Mouse (Mus musculus) stomach, embryonic 16.5 days (tissue): ENCODE results near the gene Tnip3. TPM values are rescaled to one million over a fixed set of nuclear protein-coding genes. Genes with fewer than 3 reads are reported as not detected.

Source experiments
- ATAC-seq: fragments of 200-750 bp; cut with Nextera tagmentation; 2 replicates; pipeline ENCODE4 v1.8.0; 2017; ENCODE audit warnings: moderate number of reproducible peaks, moderate TSS enrichment; ENCODE audit not compliant: insufficient read depth, low FRiP score
- H3K27ac ChIP-seq: fragments of 300-500 bp; sonication (generic); 2 replicates; pipeline ENCODE4 v1.5.1; 2014; ENCODE audit warnings: low read length
- H3K27me3 ChIP-seq: fragments of 300-500 bp; sonication (generic); 2 replicates; pipeline ENCODE4 v1.6.1; 2014; ENCODE audit warnings: low read length, control low read depth, mixed read lengths; ENCODE audit not compliant: control insufficient read depth, insufficient read depth
- H3K36me3 ChIP-seq: fragments of 300-500 bp; sonication (generic); 2 replicates; pipeline ENCODE4 v1.6.1; 2014; ENCODE audit warnings: low read length; ENCODE audit not compliant: control insufficient read depth, insufficient read depth
- H3K4me1 ChIP-seq: fragments of 300-500 bp; sonication (generic); 2 replicates; pipeline ENCODE4 v1.6.1; 2014; ENCODE audit warnings: low read length, control low read depth, mixed read lengths; ENCODE audit not compliant: control insufficient read depth, insufficient read depth
- H3K4me2 ChIP-seq: fragments of 300-500 bp; sonication (generic); 2 replicates; pipeline ENCODE4 v1.6.1; 2014; ENCODE audit warnings: low read depth, low read length, mixed read lengths
- H3K4me3 ChIP-seq: fragments of 300-500 bp; sonication (generic); replicated peaks from 2 replicates; pipeline ENCODE4 v1.5.1; 2014; ENCODE audit warnings: mild to moderate bottlenecking, low read length
- H3K9ac ChIP-seq: fragments of 300-500 bp; sonication (generic); 2 replicates; pipeline ENCODE4 v1.6.1; 2014; ENCODE audit warnings: low read length
- H3K9me3 ChIP-seq: fragments of 300-500 bp; sonication (generic); replicated peaks from 2 replicates; pipeline ENCODE4 v1.6.1; 2016; ENCODE audit warnings: low read length, control low read depth; ENCODE audit not compliant: control insufficient read depth
- WGBS: fragments of 180-500 bp; shearing (Covaris S2); extraction: QIAGEN DNeasy Blood & Tissue Kit; methylation state at CpG from one replicate; pipeline ENCODE4 v1.1.7; 2014; 5-methylcytosine and 5-hydroxymethylcytosine counted together
- polyA plus RNA-seq: library from polyadenylated mRNA; unstranded; fragments of >200 nt; fragmentation: Nextera tagmentation; extraction: Ambion mirVana; gene quantifications from 2 replicates; pipeline ENCODE4 v1.2.1, GENCODE M21; 2015

Tnip3 gene
- 0.11 and 0.22 TPM in 2 replicates for polyA plus RNA-seq

DNA sequence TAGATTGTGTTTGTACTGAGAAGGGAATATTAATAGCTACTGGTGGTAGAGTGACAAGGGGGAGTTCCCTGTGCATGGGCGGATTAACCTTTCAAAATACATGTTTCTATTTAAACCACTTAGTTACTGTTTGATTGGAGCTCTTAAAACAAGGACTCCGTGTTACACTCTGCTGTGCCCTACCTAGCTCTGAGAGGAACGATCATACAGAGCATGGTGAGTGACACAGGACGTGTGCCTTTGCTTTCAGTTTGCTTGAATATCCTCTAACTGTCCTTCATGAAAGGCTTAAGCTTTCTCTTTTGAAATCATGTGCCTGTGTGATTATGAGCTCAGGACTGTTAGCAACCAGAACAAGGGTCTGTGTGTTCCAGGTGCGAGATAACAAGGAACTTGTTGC is at the start of gene Tnip3:
Tnip3 (plus strand) TSS at position 122 of the 400 bp plus-strand sequence.
- Histone ChIP-seq H3K27ac (no peak within 1 kb of the TSS), H3K36me3 (no peaks in the 10 kb centered on the region), H3K27me3 (no peaks in the 10 kb centered on the region), H3K4me3 (no peak within 1 kb of the TSS), H3K4me2 (no peak within 1 kb of the TSS), H3K9me3 (no peaks in the 10 kb centered on the region), H3K4me1 (no peaks in the 10 kb centered on the region), H3K9ac (no peak within 1 kb of the TSS)
- ATAC-seq, result no peak
- 70% methylated on average over 5 of the region's 5 CpGs for WGBS

GRCm38 (mm10) chr6:65498786-65499185 is 26.3 kb upstream of the Tnip3 start:
- no peaks in the 10 kb centered on the region for H3K4me1 ChIP-seq
- no peak overlapping the region for H3K4me2 ChIP-seq
- H3K9ac ChIP-seq, result no peak overlapping the region
- H3K9me3 ChIP-seq, result no peaks in the 10 kb centered on the region
- H3K4me3 ChIP-seq, result no peak overlapping the region
- H3K27me3 ChIP-seq, result no peaks in the 10 kb centered on the region
- H3K27ac ChIP-seq, result no peak overlapping the region
- no peak for ATAC-seq
- no peaks in the 10 kb centered on the region for H3K36me3 ChIP-seq

GRCm38 (mm10) chr6:65510051-65510669 is 15.0 kb upstream of the Tnip3 start:
- 39% methylated on average over 4 of the region's 4 CpGs for WGBS
- Histone ChIP-seq H3K4me2 (no peak overlapping the region), H3K4me3 (no peak overlapping the region), H3K27me3 (no peaks in the 10 kb centered on the region), H3K9me3 (no peaks in the 10 kb centered on the region), H3K27ac (no peak overlapping the region), H3K9ac (no peak overlapping the region), H3K36me3 (no peaks in the 10 kb centered on the region), H3K4me1 (no peaks in the 10 kb centered on the region)
- no peak; the same call in 1 of the 2 replicates for ATAC-seq

DNA sequence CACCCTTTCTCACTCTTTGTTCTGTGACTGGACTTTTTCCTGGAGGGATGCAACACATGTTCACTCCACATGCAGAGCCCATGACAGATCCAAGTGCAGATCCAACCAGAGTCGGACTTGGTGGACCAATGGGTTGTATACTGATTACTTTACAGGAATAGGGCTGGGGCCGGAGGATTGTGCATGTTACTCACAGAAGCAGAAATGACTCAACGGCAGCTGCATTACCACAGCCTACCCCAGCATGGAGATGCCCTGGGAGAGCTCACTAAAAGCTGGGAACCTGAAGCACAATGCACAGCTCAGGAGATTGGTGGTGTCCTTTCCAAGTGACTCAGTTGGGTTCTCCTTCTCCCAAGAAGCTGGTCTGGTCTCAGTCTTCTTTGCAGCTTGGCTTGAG is 11.3 kb upstream of the Tnip3 start:
- Histone ChIP-seq H3K36me3 (no peaks in the 10 kb centered on the region), H3K9me3 (no peaks in the 10 kb centered on the region), H3K27ac (no peak overlapping the region), H3K4me3 (no peak overlapping the region), H3K9ac (no peak overlapping the region), H3K4me1 (no peaks in the 10 kb centered on the region), H3K27me3 (no peaks in the 10 kb centered on the region), H3K4me2 (no peak overlapping the region)
- 91% methylated on average over 3 of the region's 3 CpGs for WGBS
- no peak for ATAC-seq

- no peaks in the 10 kb centered on the region for H3K36me3 ChIP-seq
- H3K4me3 ChIP-seq, result no peak overlapping the region
- 69% methylated on average over 8 of the region's 8 CpGs for WGBS
- H3K9ac ChIP-seq, result no peak overlapping the region
- H3K4me1 ChIP-seq, result no peaks in the 10 kb centered on the region
- no peaks in the 10 kb centered on the region for H3K9me3 ChIP-seq
- ATAC-seq, result no peak
- H3K4me2 ChIP-seq, result no peak overlapping the region
- no peak overlapping the region for H3K27ac ChIP-seq
- H3K27me3 ChIP-seq, result no peaks in the 10 kb centered on the region
Measured at GRCm38 (mm10) chr6:65516759-65517158, 8.4 kb upstream of the Tnip3 start.

- Histone ChIP-seq H3K27me3 (no peaks in the 10 kb centered on the region), H3K36me3 (no peaks in the 10 kb centered on the region), H3K4me2 (no peak overlapping the region), H3K27ac (no peak overlapping the region), H3K9me3 (no peaks in the 10 kb centered on the region), H3K9ac (no peak overlapping the region), H3K4me1 (no peaks in the 10 kb centered on the region), H3K4me3 (no peak overlapping the region)
- 74% methylated on average over 3 of the region's 3 CpGs for WGBS
- ATAC-seq, result no peak
Measured at GRCm38 (mm10) chr6:65520821-65521220, 4.3 kb upstream of the Tnip3 start.

- ATAC-seq, result no peak
- 66% methylated on average over 1 of the region's 1 CpGs for WGBS
Measured at GRCm38 (mm10) chr6:65527892-65528291, 2.8 kb downstream of the Tnip3 start.

GRCm38 (mm10) chr6:65531232-65531848 is 6.2 kb downstream of the Tnip3 start:
- Histone ChIP-seq H3K36me3 (no peaks in the 10 kb centered on the region), H3K27ac (no peak overlapping the region), H3K4me1 (no peaks in the 10 kb centered on the region), H3K9ac (no peak overlapping the region), H3K27me3 (no peaks in the 10 kb centered on the region), H3K9me3 (no peaks in the 10 kb centered on the region), H3K4me2 (no peak overlapping the region), H3K4me3 (no peak overlapping the region)
- 67% methylated on average over 3 of the region's 3 CpGs for WGBS
- no peak for ATAC-seq

More at GRCm38 (mm10) chr6:65527892-65528291, 2.8 kb downstream of the Tnip3 start:
- H3K4me3 ChIP-seq, result no peak overlapping the region
- H3K36me3 ChIP-seq, result no peaks in the 10 kb centered on the region
- H3K27me3 ChIP-seq, result no peaks in the 10 kb centered on the region
- H3K4me1 ChIP-seq, result no peaks in the 10 kb centered on the region
- no peaks in the 10 kb centered on the region for H3K9me3 ChIP-seq
- no peak overlapping the region for H3K4me2 ChIP-seq
- H3K9ac ChIP-seq, result no peak overlapping the region
- H3K27ac ChIP-seq, result no peak overlapping the region

- no peaks in the 10 kb centered on the region for H3K9me3 ChIP-seq
- H3K4me2 ChIP-seq, result no peak overlapping the region
- H3K4me1 ChIP-seq, result no peaks in the 10 kb centered on the region
- no peak overlapping the region for H3K9ac ChIP-seq
- H3K27ac ChIP-seq, result no peak overlapping the region
- H3K36me3 ChIP-seq, result no peaks in the 10 kb centered on the region
- H3K4me3 ChIP-seq, result no peak overlapping the region
- no peaks in the 10 kb centered on the region for H3K27me3 ChIP-seq
- 83% methylated on average over 1 of the region's 1 CpGs for WGBS
- ATAC-seq, result no peak
Measured at GRCm38 (mm10) chr6:65533687-65534086, 8.6 kb downstream of the Tnip3 start.
